Mouse (Mus musculus) CH12.LX (cell line): ENCODE results near the gene Dennd2a. TPM values are rescaled to one million over a fixed set of nuclear protein-coding genes. Genes with fewer than 3 reads are reported as not detected.
A peak's percentile ranks its signal among the peaks of the same experiment; 100 is the strongest.

Source experiments
- DNase-seq: peaks from one replicate; pipeline ENCODE4 v3.0.0-alpha.2; 2013; ENCODE audit errors: extremely low read depth
- H3K27ac ChIP-seq: 2 replicates; pipeline ENCODE4 v1.5.1; 2012; ENCODE audit warnings: low read depth, mild to moderate bottlenecking, control low read depth, moderate library complexity; ENCODE audit not compliant: insufficient read depth
- H3K27me3 ChIP-seq: replicated peaks from 2 replicates; pipeline ENCODE3; 2012; ENCODE audit warnings: inconsistent platforms
- H3K36me3 ChIP-seq, 2 experiments: replicated peaks in 1 of 2; 2 replicates each; pipeline versions ENCODE3 to v1.6.1; 2012; ENCODE audit warnings: inconsistent platforms in 1 of 2, low read length in 1 of 2, mild to moderate bottlenecking in 1 of 2, mixed read lengths in 1 of 2, moderate library complexity in 1 of 2; ENCODE audit not compliant: control insufficient read depth in 1 of 2, insufficient read depth in 1 of 2
- H3K4me1 ChIP-seq, 2 experiments: 2 replicates each; pipeline ENCODE4 v1.6.1; 2012; ENCODE audit warnings: inconsistent platforms in 1 of 2, moderate library complexity in 1 of 2; ENCODE audit not compliant: insufficient read depth in 2 of 2, control insufficient read depth in 1 of 2
- H3K4me2 ChIP-seq: 2 replicates; pipeline ENCODE4 v1.6.1; 2012; ENCODE audit warnings: low read depth, mild to moderate bottlenecking, control low read depth; ENCODE audit not compliant: poor library complexity, insufficient read depth, severe bottlenecking
- H3K4me3 ChIP-seq, 3 experiments: fragments of 150-350 bp in 1 of 3; sonication (generic) in 1 of 3; replicated peaks in 1 of 3; 2 replicates each; pipeline versions ENCODE3 to v1.5.1; 2011 to 2012; ENCODE audit warnings: low read depth in 2 of 3, low read length in 2 of 3, mild to moderate bottlenecking in 2 of 3, moderate library complexity in 2 of 3, control low read depth in 1 of 3, improper control_type of control experiment in 1 of 3, inconsistent platforms in 1 of 3, mixed read lengths in 1 of 3; ENCODE audit not compliant: poor library complexity in 1 of 3
- H3K79me2 ChIP-seq: replicated peaks from 2 replicates; pipeline ENCODE4 v1.6.1; 2012; ENCODE audit warnings: mild to moderate bottlenecking, moderate library complexity; ENCODE audit not compliant: control insufficient read depth, poor library complexity, insufficient read depth, severe bottlenecking; ENCODE audit errors: extremely low read depth
- H3K9ac ChIP-seq: 2 replicates; pipeline ENCODE4 v1.6.1; 2012; ENCODE audit warnings: low read depth, mild to moderate bottlenecking, control low read depth, moderate library complexity; ENCODE audit not compliant: insufficient read depth
- H3K9me3 ChIP-seq: replicated peaks from 2 replicates; pipeline ENCODE3; 2012; ENCODE audit warnings: low read length, inconsistent platforms, mixed read lengths
- CHD1 ChIP-seq: IDR thresholded peaks from 2 replicates; pipeline ENCODE4 v1.6.1; 2012; ENCODE audit warnings: low read depth, low read length, improper control_type of control experiment, inconsistent platforms
- CHD2 ChIP-seq: IDR thresholded peaks from 2 replicates; pipeline ENCODE4 v1.6.1; 2011; ENCODE audit warnings: low read length, improper control_type of control experiment
- E2F4 ChIP-seq: IDR thresholded peaks from 2 replicates; pipeline ENCODE4 v1.6.1; 2011; ENCODE audit warnings: low read depth, low read length, improper control_type of control experiment; ENCODE audit not compliant: insufficient replicate concordance
- ELF1 ChIP-seq: IDR thresholded peaks from 2 replicates; pipeline ENCODE4 v1.6.1; 2014; ENCODE audit warnings: low read depth, mild to moderate bottlenecking, inconsistent platforms, low read length, improper control_type of control experiment
- ETS1 ChIP-seq: conservative IDR thresholded peaks from 2 replicates; pipeline ENCODE4 v1.6.1; 2012; ENCODE audit warnings: low read depth, mild to moderate bottlenecking, inconsistent platforms, low read length, improper control_type of control experiment, moderate library complexity
- GABPA ChIP-seq: IDR thresholded peaks from 2 replicates; pipeline ENCODE4 v1.6.1; 2012; ENCODE audit warnings: low read depth, low read length, improper control_type of control experiment, inconsistent platforms; ENCODE audit not compliant: insufficient replicate concordance
- HCFC1 ChIP-seq: IDR thresholded peaks from 2 replicates; pipeline ENCODE4 v1.6.1; 2012; ENCODE audit warnings: low read depth, mild to moderate bottlenecking, inconsistent platforms, low read length, improper control_type of control experiment
- IRF4 ChIP-seq: IDR thresholded peaks from 2 replicates; pipeline ENCODE4 v1.6.1; 2014; ENCODE audit warnings: low read depth, mild to moderate bottlenecking, inconsistent platforms, low read length, improper control_type of control experiment
- MAFK ChIP-seq: IDR thresholded peaks from 2 replicates; pipeline ENCODE4 v1.6.1; 2011; ENCODE audit warnings: low read length, improper control_type of control experiment; ENCODE audit not compliant: insufficient replicate concordance
- MAZ ChIP-seq: IDR thresholded peaks from 2 replicates; pipeline ENCODE4 v1.6.1; 2012; ENCODE audit warnings: low read depth, mild to moderate bottlenecking, inconsistent platforms, low read length, improper control_type of control experiment, moderate library complexity
- MEF2A ChIP-seq: IDR thresholded peaks from 2 replicates; pipeline ENCODE4 v1.6.1; 2014; ENCODE audit warnings: low read depth, mild to moderate bottlenecking, inconsistent platforms, low read length, improper control_type of control experiment, borderline replicate concordance
- NELFE ChIP-seq: IDR thresholded peaks from 2 replicates; pipeline ENCODE4 v1.6.1; 2011; ENCODE audit warnings: low read depth, low read length, improper control_type of control experiment
- PAX5 ChIP-seq: IDR thresholded peaks from 2 replicates; pipeline ENCODE4 v1.6.1; 2012; ENCODE audit warnings: low read length, inconsistent platforms, mixed read lengths
- POLR2AphosphoS2 ChIP-seq: IDR thresholded peaks from 2 replicates; pipeline ENCODE4 v1.6.1; 2011; ENCODE audit warnings: low read depth, low read length, improper control_type of control experiment
- RCOR1 ChIP-seq: conservative IDR thresholded peaks from 2 replicates; pipeline ENCODE4 v1.6.1; 2012; ENCODE audit warnings: low read depth, mild to moderate bottlenecking, inconsistent platforms, low read length, improper control_type of control experiment
- SIN3A ChIP-seq: IDR thresholded peaks from 2 replicates; pipeline ENCODE4 v1.6.1; 2012; ENCODE audit warnings: low read length, improper control_type of control experiment, inconsistent platforms
- TBP ChIP-seq: conservative IDR thresholded peaks from 2 replicates; pipeline ENCODE4 v1.6.1; 2011; ENCODE audit warnings: low read depth, low read length, improper control_type of control experiment
- UBTF ChIP-seq: IDR thresholded peaks from 2 replicates; pipeline ENCODE4 v1.6.1; 2012; ENCODE audit warnings: low read depth, mild to moderate bottlenecking, inconsistent platforms, low read length, improper control_type of control experiment, moderate library complexity
- USF2 ChIP-seq: conservative IDR thresholded peaks from 2 replicates; pipeline ENCODE4 v1.6.1; 2011; ENCODE audit warnings: low read depth, low read length, improper control_type of control experiment
- ZKSCAN1 ChIP-seq: IDR thresholded peaks from 2 replicates; pipeline ENCODE4 v1.6.1; 2012; ENCODE audit warnings: low read depth, inconsistent platforms, low read length, improper control_type of control experiment, borderline replicate concordance
- ZNF384 ChIP-seq: IDR thresholded peaks from 2 replicates; pipeline ENCODE4 v1.6.1; 2012; ENCODE audit warnings: low read depth, low read length, improper control_type of control experiment, inconsistent platforms
- dilution Hi-C: fragments of 300-500 bp; cut with MboI; formaldehyde crosslinking; loops from 2 replicates; pipeline ENCODE4 v1.14.3; 2020; ENCODE audit warnings: low sequenced_read_pairs; ENCODE audit not compliant: extremely low pct_unique_long_range_greater_than_20kb, extremely low pct_ligation_motif_present
- in situ Hi-C: fragments of 300-500 bp; cut with MboI; formaldehyde crosslinking; loops from 3 replicates; pipeline ENCODE4 v1.14.3; 2019; ENCODE audit warnings: low sequenced_read_pairs, low pct_ligation_motif_present, low pct_unique_long_range_greater_than_20kb, mixed read lengths
- polyA plus RNA-seq: library from polyadenylated mRNA; unstranded; fragments of >175 nt; gene quantifications from 2 replicates; pipeline ENCODE4 v1.2.1, GENCODE M21; 2012; ENCODE audit warnings: low read depth; ENCODE audit not compliant: insufficient read length
- total RNA-seq, 2 experiments: library from RNA; depleted of rRNA; stranded (reverse); fragments of 300-350 nt in 1 of 2; fragments of >200 nt in 1 of 2; gene quantifications; 2 replicates each; pipeline ENCODE4 v1.2.3; 2012 to 2014

Dennd2a gene
- total and polyA plus RNA-seq, 3 experiments, result 3.7 to 10.6 (median 9.1) TPM

DNA sequence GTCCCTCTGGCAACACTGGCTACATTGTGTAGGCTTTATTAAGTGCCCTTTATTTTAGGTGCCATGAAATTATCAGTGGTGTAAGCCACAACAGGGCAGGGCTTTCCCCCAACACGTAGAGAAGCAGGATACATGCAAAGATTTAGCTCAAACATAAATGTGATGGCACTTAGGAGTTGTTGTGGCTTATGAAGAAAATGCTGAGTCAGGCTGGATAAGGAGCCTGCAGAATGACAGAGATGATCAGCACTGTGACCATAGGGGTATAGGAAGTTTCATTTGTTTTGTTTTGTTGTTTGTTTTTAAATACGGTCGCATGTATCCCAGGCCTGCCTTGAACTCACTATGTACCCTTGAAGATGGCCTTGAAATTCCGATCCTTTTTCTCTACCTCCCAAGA, 65.5 kb downstream of the Dennd2a start:
- Histone ChIP-seq H3K27ac (no peak overlapping the region), H3K27me3 (no peaks in the 10 kb centered on the region), H3K9ac (no peak overlapping the region), H3K4me1 (peaks cover 0 to 9% of the 10 kb centered on the region in 2 experiments; a peak in 1 of 4 replicates), H3K9me3 (no peaks in the 10 kb centered on the region), H3K4me3 (no peak overlapping the region), H3K4me2 (no peak overlapping the region), H3K79me2 (no peaks in the 10 kb centered on the region), H3K36me3 (peaks cover 68 to 89% of the 10 kb centered on the region in 2 experiments)
- dilution Hi-C loops, result no loop called here
- in situ Hi-C loops, result no loop called here
- no peak for DNase-seq
- TF ChIP-seq ZKSCAN1 (no peak), MAFK (peak; percentile 74)

DNA sequence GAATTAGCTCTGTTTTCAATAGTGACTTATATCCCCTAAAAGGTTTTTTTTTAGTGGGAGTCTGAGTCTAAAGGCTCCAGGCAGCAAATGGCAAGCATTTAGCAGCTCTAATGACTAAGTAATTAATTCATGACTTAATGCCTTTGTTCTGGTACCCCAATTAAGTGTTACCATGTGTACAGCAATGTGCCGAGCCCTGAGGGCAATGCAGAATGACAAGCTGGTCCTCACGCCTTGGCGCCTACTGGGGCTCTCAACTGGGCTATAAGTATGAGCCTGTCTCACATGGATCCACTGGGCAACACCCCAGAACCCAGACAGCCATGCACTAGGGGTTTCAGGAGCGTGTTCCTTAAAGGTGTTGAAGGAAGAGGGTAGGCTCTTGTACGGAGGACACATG, 66.5 kb downstream of the Dennd2a start:
- no peaks in the 10 kb centered on the region for H3K27me3 ChIP-seq
- no peak overlapping the region for H3K27ac ChIP-seq
- TF ChIP-seq ELF1 (no peak), ZNF384 (no peak), HCFC1 (no peak), MAZ (no peak), E2F4 (no peak), NELFE (no peak)
- TF ChIP-seq, all 38 proteins: peak for 0
- Histone ChIP-seq H3K9me3 (no peaks in the 10 kb centered on the region), H3K4me2 (no peak overlapping the region), H3K36me3 (peaks cover 60 to 88% of the 10 kb centered on the region in 2 experiments), H3K4me1 (peaks cover 0 to 9% of the 10 kb centered on the region in 2 experiments; a peak in 1 of 4 replicates), H3K4me3 (no peak overlapping the region), H3K9ac (no peak overlapping the region), H3K79me2 (no peaks in the 10 kb centered on the region)
- in situ Hi-C loops (no loop called here), dilution Hi-C loops (no loop called here)
- DNase-seq, result no peak

DNA sequence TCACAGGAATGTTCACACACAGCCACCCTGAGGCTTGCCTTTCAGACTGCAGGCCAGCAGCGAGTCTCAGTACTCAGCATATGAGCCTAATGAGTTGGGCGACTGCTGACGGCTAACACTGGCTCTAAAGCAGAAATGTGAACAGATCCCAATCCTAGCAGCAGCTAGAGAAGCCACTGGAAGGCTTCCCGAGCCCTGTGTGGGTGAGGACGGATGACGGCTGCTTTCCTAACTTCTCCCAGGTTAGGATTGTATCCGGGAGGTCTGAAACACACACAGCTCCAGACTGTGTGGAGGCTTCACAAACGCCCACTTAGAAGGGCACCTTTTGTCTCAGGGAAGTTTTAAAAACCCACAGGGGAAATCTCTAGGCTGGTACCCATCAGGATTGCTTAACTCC, 69.4 kb downstream of the Dennd2a start:
- no peak for DNase-seq
- no peaks in the 10 kb centered on the region for H3K27me3 ChIP-seq
- no peak overlapping the region for H3K27ac ChIP-seq
- dilution Hi-C loops (no loop called here), in situ Hi-C loops (no loop called here)
- H3K4me2 ChIP-seq, result no peak overlapping the region
- H3K4me1 ChIP-seq, result peaks cover 0 to 9% of the 10 kb centered on the region in 2 experiments; a peak in 1 of 4 replicates
- no peak overlapping the region for H3K4me3 ChIP-seq
- H3K9ac ChIP-seq, result no peak overlapping the region
- TF ChIP-seq GABPA (no peak), CHD1 (no peak), PAX5 (no peak), USF2 (no peak), ETS1 (no peak), CHD2 (no peak), UBTF (no peak), ELF1 (no peak), MEF2A (no peak), POLR2AphosphoS2 (no peak), TBP (no peak), SIN3A (no peak), RCOR1 (no peak), IRF4 (no peak), E2F4 (no peak)
- TF ChIP-seq, all 38 proteins: peak for 0
- Histone ChIP-seq H3K79me2 (no peaks in the 10 kb centered on the region), H3K36me3 (peaks cover 49 to 87% of the 10 kb centered on the region in 2 experiments), H3K9me3 (peaks cover 4% of the 10 kb centered on the region)
